27 mouse cellular contexts compared by ENCODE assay signal in the genomic region with DNA sequence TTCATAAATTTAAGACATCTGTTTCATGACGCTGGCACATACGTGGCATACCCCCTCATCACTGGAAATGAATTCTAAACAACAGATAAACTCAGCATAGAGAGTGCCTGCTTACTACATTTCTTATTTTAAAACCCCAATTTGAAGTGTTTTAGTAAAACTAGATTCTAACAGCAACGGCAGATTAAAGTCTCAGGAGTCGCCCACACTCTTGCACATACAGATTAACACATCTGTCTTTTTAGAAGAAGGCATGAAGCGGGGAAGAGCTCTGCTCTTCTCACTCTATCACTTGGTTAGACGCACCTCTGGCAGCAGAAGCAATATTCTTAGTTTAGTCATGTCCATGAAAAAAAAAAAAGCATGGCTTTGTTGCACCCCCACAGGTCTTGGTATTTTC. TPM values are rescaled to one million over a fixed set of nuclear protein-coding genes. Genes with fewer than 3 reads are reported as not detected.
"Had no signal": no experiment of that assay in that cellular context is flagged by ENCODE, and none has a peak within 500 bp of the region (broad histone marks: within the 10 kb centered on the region; RNA-seq: fewer than 3 reads in every experiment).

No protein-coding gene starts in this region.

- H3K27me3 ChIP-seq: embryonic facial prominence, embryonic 12.5 days; embryonic facial prominence, embryonic 13.5 days; embryonic facial prominence, embryonic 15.5 days; forebrain, embryonic 12.5 days; forebrain, embryonic 13.5 days; forebrain, embryonic 15.5 days had no signal

- ATAC-seq: forebrain, embryonic 13.5 days; forebrain, embryonic 14.5 days; forebrain, embryonic 15.5 days; forebrain, embryonic 16.5 days; forebrain, postnatal 0 days had no signal

- H3K9me3 ChIP-seq: embryonic facial prominence, embryonic 10.5 days; embryonic facial prominence, embryonic 12.5 days; embryonic facial prominence, embryonic 13.5 days; embryonic facial prominence, embryonic 15.5 days; forebrain, embryonic 10.5 days; forebrain, embryonic 12.5 days; forebrain, embryonic 13.5 days; forebrain, embryonic 15.5 days had no signal

- H3K27ac ChIP-seq: embryonic facial prominence, embryonic 10.5 days; embryonic facial prominence, embryonic 12.5 days; embryonic facial prominence, embryonic 13.5 days; embryonic facial prominence, embryonic 15.5 days; forebrain, embryonic 10.5 days; forebrain, embryonic 12.5 days; forebrain, embryonic 13.5 days; forebrain, embryonic 15.5 days; gastrocnemius, adult 2 months; heart, adult 2 months had no signal

- DNase-seq: cerebellum, adult 8-10 months; cerebellum, adult 9-10 months; cerebellum, adult 9-11 months; cerebellum, postnatal 10 days; cerebellum, postnatal 14 days; cerebellum, postnatal 25 days; cerebellum, postnatal 36 days; embryo, embryonic 11 days; forebrain, postnatal 0 days; gastrocnemius, adult 2 months; gastrocnemius, postnatal 10 days; gastrocnemius, postnatal 14 days; gastrocnemius, postnatal 25 days; gastrocnemius, postnatal 36 days; heart, adult 18-20 months; heart, adult 2 months had no signal

- H3K36me3 ChIP-seq: embryonic facial prominence, embryonic 10.5 days; embryonic facial prominence, embryonic 12.5 days; embryonic facial prominence, embryonic 13.5 days; forebrain, embryonic 10.5 days; forebrain, embryonic 12.5 days; forebrain, embryonic 15.5 days had no signal

- H3K4me3 ChIP-seq: embryonic facial prominence, embryonic 10.5 days; embryonic facial prominence, embryonic 12.5 days; embryonic facial prominence, embryonic 13.5 days; embryonic facial prominence, embryonic 15.5 days; erythroblast, embryonic 14.5 days; forebrain, embryonic 10.5 days; forebrain, embryonic 12.5 days; forebrain, embryonic 13.5 days; forebrain, embryonic 15.5 days; gastrocnemius, adult 2 months; heart, adult 2 months had no signal

RNA-seq across cellular contexts. Expression of gene Rwdd2a, which starts 3.4 kb away (rescaled TPM):
- polyA plus RNA-seq: erythroblast, embryonic 14.5 days had no signal
